Mouse (Mus musculus): ENCODE measurements around the gene Agrn.

DNA sequence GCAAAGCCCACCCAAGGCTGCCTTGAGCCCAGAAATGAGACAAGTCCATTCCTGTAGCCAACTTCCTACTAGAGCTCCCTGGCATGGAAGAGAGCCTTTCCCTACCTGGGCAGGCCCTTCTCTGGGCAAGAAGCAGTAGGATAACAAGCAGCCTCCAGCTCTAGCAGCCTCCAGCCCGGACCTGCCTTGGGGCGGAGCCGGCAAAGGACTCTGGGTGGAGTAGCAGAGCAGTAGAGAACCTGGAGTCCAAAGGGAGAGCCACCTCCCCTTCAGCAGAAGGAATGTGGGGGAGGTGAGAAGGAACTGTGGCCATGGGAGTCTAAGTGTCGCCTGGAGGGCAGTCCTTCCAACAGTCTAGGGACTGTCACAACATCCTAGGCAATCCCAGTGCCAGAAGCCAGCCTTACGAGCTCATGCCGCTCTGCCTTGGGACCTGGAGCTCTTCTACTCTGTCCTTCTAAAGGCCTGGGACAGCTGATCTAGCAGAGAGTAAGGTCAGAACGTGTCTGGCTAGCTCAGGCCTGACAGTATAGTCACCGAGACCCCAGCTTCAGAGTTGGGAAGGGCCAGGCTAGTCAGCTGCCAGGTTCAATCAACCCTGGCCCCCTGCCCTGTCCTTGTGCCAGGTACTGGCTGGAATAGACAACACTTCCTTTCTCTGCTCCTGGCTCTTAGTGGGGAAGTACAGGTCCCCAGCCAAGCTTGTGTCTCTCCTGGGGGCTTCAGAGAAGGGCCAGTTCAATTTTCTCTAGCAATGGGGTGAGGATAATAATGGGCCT lies 4.7 kb downstream of the Agrn start:
- TF ChIP-seq CTCF (IDR thresholded peaks at IDR 0.05; ENCODE audit: low read depth) (no peak), EP300 (IDR thresholded peaks at IDR 0.05; ENCODE audit: low read depth) (no peak)
